Comparison of ENCODE assay signal across 9 mouse cellular contexts in genomic region chr5:111154586-111154985, GRCm38 (mm10).
DNase-seq lines count a peak whose midpoint lies in the region; ATAC-seq and TF ChIP-seq lines count a peak whose summit lies in the region.
"Had no signal": no experiment of that assay in that cellular context is flagged by ENCODE, and none has a peak within 500 bp of the region (broad histone marks: within the 10 kb centered on the region; RNA-seq: fewer than 3 reads in every experiment).

No protein-coding gene starts in this region.

- no peak overlapping the region for H3K4me2 ChIP-seq in embryonic facial prominence, embryonic 11.5 days (ENCODE audit: low read depth, low read length)
- no peak overlapping the region for H3K4me2 ChIP-seq in hindbrain, embryonic 11.5 days (replicated peaks; ENCODE audit: low read depth, low read length)
- H3K4me2 ChIP-seq in lung, postnatal 0 days (replicated peaks; ENCODE audit: low read depth, low read length) = no peak overlapping the region

- H3K27ac ChIP-seq in embryonic facial prominence, embryonic 11.5 days (replicated peaks; ENCODE audit: low read depth, low read length) = 0 out of 2 replicates have a peak overlapping the region, but pooled peaks have one; percentile 23
- H3K27ac ChIP-seq in hindbrain, embryonic 11.5 days (ENCODE audit: low read depth, low read length) = peak overlapping the region; percentile 77
- H3K27ac ChIP-seq in lung, postnatal 0 days (ENCODE audit: low read length) = no peak overlapping the region

- no peak overlapping the region for H3K9ac ChIP-seq in embryonic facial prominence, embryonic 11.5 days (replicated peaks; ENCODE audit: low read length)
- H3K9ac ChIP-seq in hindbrain, embryonic 11.5 days (ENCODE audit: low read depth, low read length) = no peak overlapping the region
- no peak overlapping the region for H3K9ac ChIP-seq in lung, postnatal 0 days (replicated peaks; ENCODE audit: low read depth)

- no peaks in the 10 kb centered on the region for H3K36me3 ChIP-seq in embryonic facial prominence, embryonic 11.5 days (replicated peaks; ENCODE audit: control insufficient read depth, insufficient read depth, low read depth, low read length)
- no peaks in the 10 kb centered on the region for H3K36me3 ChIP-seq in hindbrain, embryonic 11.5 days (ENCODE audit: control insufficient read depth, insufficient read depth, low read length)
- H3K36me3 ChIP-seq in lung, postnatal 0 days (ENCODE audit: insufficient read depth, low read length) = no peaks in the 10 kb centered on the region

- peak; percentile 80 for DNase-seq in 3T3-L1 (ENCODE audit: low read depth, low spot score)
- DNase-seq in embryonic facial prominence, embryonic 11.5 days (ENCODE audit: low spot score) = peak; percentile 73
- DNase-seq in hindbrain, embryonic 11.5 days (ENCODE audit: low spot score) = peak; percentile 70
- DNase-seq in lung, postnatal 0 days (ENCODE audit: low spot score) = no peak
- DNase-seq in ovary, postnatal 10 days (ENCODE audit: low spot score) = no peak
- DNase-seq in adrenal gland, postnatal 25 days = no peak
- DNase-seq in yolk sac, embryonic 10.5 days (ENCODE audit: low spot score) = no peak
- DNase-seq: thymus, postnatal 25 days had no signal

- no peak overlapping the region for H3K4me3 ChIP-seq in embryonic facial prominence, embryonic 11.5 days (ENCODE audit: low read depth, low read length)
- no peak overlapping the region for H3K4me3 ChIP-seq in hindbrain, embryonic 11.5 days (ENCODE audit: low read depth, low read length)
- H3K4me3 ChIP-seq in lung, postnatal 0 days (ENCODE audit: low read depth, low read length) = no peak overlapping the region

- TF ChIP-seq EP300 in lung, postnatal 0 days (IDR thresholded peaks at IDR 0.05) = no peak

- H3K9me3 ChIP-seq in embryonic facial prominence, embryonic 11.5 days (replicated peaks; ENCODE audit: control insufficient read depth, low read length) = no peaks in the 10 kb centered on the region
- no peaks in the 10 kb centered on the region for H3K9me3 ChIP-seq in hindbrain, embryonic 11.5 days (ENCODE audit: control insufficient read depth, low read length)
- no peaks in the 10 kb centered on the region for H3K9me3 ChIP-seq in lung, postnatal 0 days (ENCODE audit: low read length)

- peak; percentile 77; the same call in 1 of the 2 replicates for ATAC-seq in embryonic facial prominence, embryonic 11.5 days (replicated peaks; ENCODE audit: insufficient number of reproducible peaks, low FRiP score, low TSS enrichment, low read depth)
- ATAC-seq in hindbrain, embryonic 11.5 days (ENCODE audit: low FRiP score) = peak; percentile 80
- ATAC-seq in lung, postnatal 0 days = peak; percentile 62
- no peak for ATAC-seq in megakaryocyte progenitor cell, adult 5-6 weeks (replicated peaks; ENCODE audit: poor library complexity)

- no peaks in the 10 kb centered on the region; the same call in 1 of the 2 replicates for H3K4me1 ChIP-seq in embryonic facial prominence, embryonic 11.5 days (ENCODE audit: control insufficient read depth, insufficient read depth, low read length)
- peaks cover 15% of the 10 kb centered on the region for H3K4me1 ChIP-seq in hindbrain, embryonic 11.5 days (replicated peaks; ENCODE audit: control insufficient read depth, insufficient read depth, low read length)
- peaks cover 3% of the 10 kb centered on the region; the same call in 1 of the 2 replicates for H3K4me1 ChIP-seq in lung, postnatal 0 days (ENCODE audit: insufficient read depth, low read depth, low read length)

- WGBS in embryonic facial prominence, embryonic 11.5 days = 22% methylated on average over 7 of the region's 7 CpGs
- 24% methylated on average over 7 of the region's 7 CpGs for WGBS in hindbrain, embryonic 11.5 days
- 43% methylated on average over 7 of the region's 7 CpGs for WGBS in lung, postnatal 0 days

- TF ChIP-seq CTCF in lung, postnatal 0 days (IDR thresholded peaks at IDR 0.05) = no peak

- no peaks in the 10 kb centered on the region for H3K27me3 ChIP-seq in embryonic facial prominence, embryonic 11.5 days (ENCODE audit: control insufficient read depth, insufficient read depth, low read length)
- no peaks in the 10 kb centered on the region for H3K27me3 ChIP-seq in hindbrain, embryonic 11.5 days (ENCODE audit: control insufficient read depth, insufficient read depth, low read length)
- H3K27me3 ChIP-seq in lung, postnatal 0 days (replicated peaks; ENCODE audit: insufficient read depth, low read length) = no peaks in the 10 kb centered on the region

Comparison
In these comparisons a context has a peak if more than half of its experiments do, and no peak if none do; other contexts are left out.
1. DNase-seq: peak in 3T3-L1 (single experiment), embryonic facial prominence, embryonic 11.5 days (single experiment) and hindbrain, embryonic 11.5 days (single experiment); none in lung, postnatal 0 days (single experiment), ovary, postnatal 10 days (single experiment), adrenal gland, postnatal 25 days (single experiment) and yolk sac, embryonic 10.5 days (single experiment).